Mouse (Mus musculus) kidney, adult 2 months (tissue): ENCODE data around the gene Cyp2d12.
"Not testable (repeated sequence)": the region's sequence is repeated elsewhere in the genome, so short reads cannot be mapped to it uniquely, and the experiment has no call there.

Experiments
- CTCF ChIP-seq: fragments of 200-500 bp; conservative IDR thresholded peaks from 2 replicates; pipeline ENCODE4 v1.5.1; 2011; ENCODE audit warnings: low read depth, mild to moderate bottlenecking, control low read depth, low read length, moderate library complexity, mixed read lengths; ENCODE audit not compliant: insufficient read depth, insufficient read length
- POLR2A ChIP-seq: fragments of 200-500 bp; IDR thresholded peaks from one replicate; pipeline ENCODE4 v1.6.1; 2011; ENCODE audit warnings: low read depth, low read length, control low read depth

GRCm38 (mm10) chr15:82516174-82516573, 38.7 kb upstream of the Cyp2d12 start:
- not testable (repeated sequence) for TF ChIP-seq POLR2A, CTCF
